Comparison of ENCODE assay signal across 8 mouse cellular contexts in genomic region chr14:8665636-8666411, GRCm38 (mm10). TPM values are rescaled to one million over a fixed set of nuclear protein-coding genes. Genes with fewer than 3 reads are reported as not detected.
DNase-seq lines count a peak whose midpoint lies in the region; ATAC-seq lines count a peak whose summit lies in the region.

Gene 4930452B06Rik, minus strand, starts transcription at chr14:8666240.

- H3K4me3 ChIP-seq in hindbrain, embryonic 12.5 days = peak within 1 kb of the TSS; percentile 74
- peak within 1 kb of the TSS; percentile 67 for H3K4me3 ChIP-seq in lung, embryonic 15.5 days

- H3K4me2 ChIP-seq in hindbrain, embryonic 12.5 days (replicated peaks) = peak within 1 kb of the TSS; percentile 68
- H3K4me2 ChIP-seq in lung, embryonic 15.5 days = peak within 1 kb of the TSS; percentile 78

- DNase-seq in Muller cell, postnatal 12 days (ENCODE audit: inconsistent ontology term) = peak; percentile 86
- peak; percentile 22 for DNase-seq in cerebellum, adult 9-10 months
- peak; percentile 57 to 84 for DNase-seq in frontal cortex, adult 2 months (ENCODE audit: extremely low spot score in 1 of 2, low spot score in 1 of 2)
- peak; percentile 79 to 85 for DNase-seq in layer of hippocampus, postnatal 10 days (ENCODE audit: low spot score in 2 of 2)
- DNase-seq in retina, postnatal 1 day = peak; percentile 89
- peak; percentile 68 for DNase-seq in urinary bladder, adult 2 months (ENCODE audit: low spot score)

- 1% methylated on average over 45 of the region's 45 CpGs for WGBS in hindbrain, embryonic 12.5 days
- 1% methylated on average over 45 of the region's 45 CpGs for WGBS in lung, embryonic 15.5 days

- peak within 1 kb of the TSS; percentile 0; the same call in 1 of the 2 replicates for H3K27ac ChIP-seq in hindbrain, embryonic 12.5 days
- peak within 1 kb of the TSS; percentile 49; the same call in 1 of the 2 replicates for H3K27ac ChIP-seq in lung, embryonic 15.5 days

- no peaks in the 10 kb centered on the region for H3K27me3 ChIP-seq in hindbrain, embryonic 12.5 days
- no peaks in the 10 kb centered on the region for H3K27me3 ChIP-seq in lung, embryonic 15.5 days

- no peaks in the 10 kb centered on the region for H3K36me3 ChIP-seq in hindbrain, embryonic 12.5 days
- no peaks in the 10 kb centered on the region for H3K36me3 ChIP-seq in lung, embryonic 15.5 days

- no peaks in the 10 kb centered on the region; the same call in 1 of the 2 replicates for H3K4me1 ChIP-seq in hindbrain, embryonic 12.5 days
- peaks cover 5% of the 10 kb centered on the region for H3K4me1 ChIP-seq in lung, embryonic 15.5 days

- H3K9ac ChIP-seq in hindbrain, embryonic 12.5 days = peak within 1 kb of the TSS; percentile 77
- H3K9ac ChIP-seq in lung, embryonic 15.5 days = peak within 1 kb of the TSS; percentile 67

- peak; percentile 99 for ATAC-seq in hindbrain, embryonic 12.5 days (ENCODE audit: low FRiP score)
- peak; percentile 98 for ATAC-seq in lung, embryonic 15.5 days (ENCODE audit: borderline replicate concordance, extremely low read depth, low FRiP score, low TSS enrichment)

- no peaks in the 10 kb centered on the region for H3K9me3 ChIP-seq in hindbrain, embryonic 12.5 days (replicated peaks)
- H3K9me3 ChIP-seq in lung, embryonic 15.5 days = no peaks in the 10 kb centered on the region

RNA-seq across cellular contexts. Expression of gene 4930452B06Rik, which starts in this region (rescaled TPM):
- 4.5 and 5.4 TPM in 2 replicates for polyA plus RNA-seq in frontal cortex, adult 2 months (2012; rRNA removed)
- 7.7 and 9.1 TPM in 2 replicates for polyA plus RNA-seq in hindbrain, embryonic 12.5 days (2016; fragmentation: Nextera tagmentation; extraction: Ambion mirVana)
- 1 to 10 TPM; 7.6 to 9.0 TPM for total RNA-seq in layer of hippocampus, postnatal 10 days (2021)
- 13.1 and 13.3 TPM in 2 replicates for polyA plus RNA-seq in lung, embryonic 15.5 days (2015; fragmentation: Nextera tagmentation; extraction: Ambion mirVana)
- polyA plus RNA-seq in urinary bladder, adult 2 months (2012; rRNA removed) = 3.6 and 5.7 TPM in 2 replicates

Comparison
In these comparisons a context has a peak if more than half of its experiments do, and no peak if none do; other contexts are left out.
1. Peak in every context shown above with its lines: DNase-seq, ATAC-seq, H3K4me3 ChIP-seq and H3K27ac ChIP-seq.
2. DNase-seq: peak in every context shown above with its lines; median percentile 89 in retina, postnatal 1 day; 86 in Muller cell, postnatal 12 days; 82 in layer of hippocampus, postnatal 10 days; 70 in frontal cortex, adult 2 months; 68 in urinary bladder, adult 2 months; 22 in cerebellum, adult 9-10 months.